Mouse (Mus musculus) stomach, postnatal 0 days (tissue): ENCODE measurements at regions not wholly inside any gene's neighbourhood (a gene's known extent, or its start where the extent isn't known, plus 50 kb on each side); places are given as distances from the start of the nearest gene placed in this dataset.

Experiments used
- ATAC-seq: fragments of 200-750 bp; cut with Nextera tagmentation; 2 replicates; pipeline ENCODE4 v1.8.0; 2017; ENCODE audit not compliant: low FRiP score, low TSS enrichment
- DNase-seq: peaks from one replicate; pipeline ENCODE4 v3.0.0-alpha.2; 2016; ENCODE audit warnings: low spot score
- H3K27ac ChIP-seq: fragments of 300-500 bp; sonication (generic); replicated peaks from 2 replicates; pipeline ENCODE4 v1.5.1; 2014; ENCODE audit warnings: mild to moderate bottlenecking, control low read depth
- H3K27me3 ChIP-seq: fragments of 300-500 bp; sonication (generic); 2 replicates; pipeline ENCODE4 v1.6.1; 2014; ENCODE audit warnings: low read length; ENCODE audit not compliant: control insufficient read depth, insufficient read depth
- H3K36me3 ChIP-seq: fragments of 300-500 bp; sonication (generic); 2 replicates; pipeline ENCODE4 v1.6.1; 2014; ENCODE audit warnings: low read length, mixed read lengths; ENCODE audit not compliant: control insufficient read depth, insufficient read depth
- H3K4me1 ChIP-seq: fragments of 300-500 bp; sonication (generic); replicated peaks from 2 replicates; pipeline ENCODE4 v1.6.1; 2014; ENCODE audit warnings: antibody characterized with exemption; ENCODE audit not compliant: control insufficient read depth, insufficient read depth
- H3K4me2 ChIP-seq: fragments of 300-500 bp; sonication (generic); replicated peaks from 2 replicates; pipeline ENCODE4 v1.6.1; 2014; ENCODE audit warnings: low read depth, mild to moderate bottlenecking, control low read depth, moderate library complexity
- H3K4me3 ChIP-seq: fragments of 300-500 bp; sonication (generic); 2 replicates; pipeline ENCODE4 v1.5.1; 2014; ENCODE audit warnings: low read depth, low read length, control low read depth
- H3K9ac ChIP-seq: fragments of 300-500 bp; sonication (generic); 2 replicates; pipeline ENCODE4 v1.6.1; 2014; ENCODE audit warnings: mild to moderate bottlenecking, low read length, control low read depth, mixed read lengths
- H3K9me3 ChIP-seq: fragments of 300-500 bp; sonication (generic); 2 replicates; pipeline ENCODE4 v1.6.1; 2016; ENCODE audit warnings: low read length; ENCODE audit not compliant: control insufficient read depth
- CTCF ChIP-seq: IDR thresholded peaks from 2 replicates; pipeline ENCODE4 v1.5.1; 2016; ENCODE audit warnings: antibody characterized with exemption, low read depth, mild to moderate bottlenecking, moderate library complexity
- EP300 ChIP-seq: optimal IDR thresholded peaks from 2 replicates; pipeline ENCODE3; 2016; ENCODE audit warnings: antibody characterized with exemption
- WGBS: fragments of 180-500 bp; shearing (Covaris S2); extraction: QIAGEN DNeasy Blood & Tissue Kit; methylation state at CpG from one replicate; pipeline ENCODE4 v1.1.7; 2014; 5-methylcytosine and 5-hydroxymethylcytosine counted together

- DNase-seq (no peak), ATAC-seq (no peak)
- Histone ChIP-seq H3K4me3 (no peak overlapping the region), H3K9ac (no peak overlapping the region), H3K27ac (no peak overlapping the region), H3K4me1 (no peaks in the 10 kb centered on the region), H3K36me3 (no peaks in the 10 kb centered on the region), H3K9me3 (no peaks in the 10 kb centered on the region), H3K4me2 (no peak overlapping the region), H3K27me3 (no peaks in the 10 kb centered on the region)
- WGBS, result 67% methylated on average over 1 of the region's 1 CpGs
- TF ChIP-seq CTCF, result no peak
- TF ChIP-seq EP300, result no peak
Measured at GRCm38 (mm10) chr6:81464442-81464841, 459.0 kb upstream of the Gcfc2 start.

GRCm38 (mm10) chr6:81466536-81466935, 456.9 kb upstream of the Gcfc2 start:
- ATAC-seq, result no peak
- TF ChIP-seq CTCF (no peak), EP300 (no peak)
- H3K27ac ChIP-seq, result no peak overlapping the region
- H3K36me3 ChIP-seq, result no peaks in the 10 kb centered on the region
- no peaks in the 10 kb centered on the region for H3K9me3 ChIP-seq
- H3K4me3 ChIP-seq, result no peak overlapping the region
- H3K4me2 ChIP-seq, result no peak overlapping the region
- H3K9ac ChIP-seq, result no peak overlapping the region
- no peaks in the 10 kb centered on the region for H3K4me1 ChIP-seq
- WGBS, result 64% methylated on average over 4 of the region's 4 CpGs
- no peak for DNase-seq
- no peaks in the 10 kb centered on the region for H3K27me3 ChIP-seq

GRCm38 (mm10) chr6:81471340-81471955, 452.0 kb upstream of the Gcfc2 start:
- no peak for ATAC-seq
- Histone ChIP-seq H3K9me3 (no peaks in the 10 kb centered on the region), H3K9ac (no peak overlapping the region), H3K4me2 (no peak overlapping the region), H3K27me3 (no peaks in the 10 kb centered on the region), H3K36me3 (no peaks in the 10 kb centered on the region), H3K4me3 (no peak overlapping the region), H3K4me1 (no peaks in the 10 kb centered on the region), H3K27ac (no peak overlapping the region)
- DNase-seq, result no peak
- no peak for TF ChIP-seq CTCF
- TF ChIP-seq EP300, result no peak
- WGBS, result 60% methylated on average over 9 of the region's 9 CpGs

- H3K27me3 ChIP-seq, result no peaks in the 10 kb centered on the region
- DNase-seq (no peak), ATAC-seq (no peak)
- H3K4me3 ChIP-seq, result no peak overlapping the region
- WGBS, result 83% methylated on average over 3 of the region's 3 CpGs
- no peak overlapping the region for H3K9ac ChIP-seq
- no peak for TF ChIP-seq CTCF
- no peak for TF ChIP-seq EP300
- H3K4me1 ChIP-seq, result no peaks in the 10 kb centered on the region
- no peak overlapping the region for H3K27ac ChIP-seq
- H3K4me2 ChIP-seq, result no peak overlapping the region
- no peaks in the 10 kb centered on the region for H3K36me3 ChIP-seq
- H3K9me3 ChIP-seq, result no peaks in the 10 kb centered on the region
Measured at GRCm38 (mm10) chr6:81472506-81472905, 451.0 kb upstream of the Gcfc2 start.

- H3K9ac ChIP-seq, result no peak overlapping the region
- DNase-seq (no peak), ATAC-seq (no peak)
- 91% methylated on average over 1 of the region's 1 CpGs for WGBS
- TF ChIP-seq CTCF (no peak), EP300 (no peak)
- H3K4me2 ChIP-seq, result no peak overlapping the region
- H3K36me3 ChIP-seq, result no peaks in the 10 kb centered on the region
- no peaks in the 10 kb centered on the region for H3K9me3 ChIP-seq
- no peaks in the 10 kb centered on the region for H3K27me3 ChIP-seq
- H3K4me1 ChIP-seq, result no peaks in the 10 kb centered on the region
- H3K27ac ChIP-seq, result no peak overlapping the region
- H3K4me3 ChIP-seq, result no peak overlapping the region
Measured at GRCm38 (mm10) chr6:81474786-81475185, 448.7 kb upstream of the Gcfc2 start.

- TF ChIP-seq EP300 (no peak), CTCF (no peak)
- Histone ChIP-seq H3K9me3 (no peaks in the 10 kb centered on the region), H3K27ac (no peak overlapping the region), H3K27me3 (no peaks in the 10 kb centered on the region), H3K9ac (no peak overlapping the region), H3K4me2 (no peak overlapping the region), H3K36me3 (no peaks in the 10 kb centered on the region), H3K4me3 (no peak overlapping the region), H3K4me1 (no peaks in the 10 kb centered on the region)
- no peak for DNase-seq
- no peak for ATAC-seq
- 60% methylated on average over 3 of the region's 3 CpGs for WGBS
Measured at GRCm38 (mm10) chr6:81487006-81487405, 436.5 kb upstream of the Gcfc2 start.
